8 mouse cellular contexts compared by ENCODE assay signal in the genomic region with DNA sequence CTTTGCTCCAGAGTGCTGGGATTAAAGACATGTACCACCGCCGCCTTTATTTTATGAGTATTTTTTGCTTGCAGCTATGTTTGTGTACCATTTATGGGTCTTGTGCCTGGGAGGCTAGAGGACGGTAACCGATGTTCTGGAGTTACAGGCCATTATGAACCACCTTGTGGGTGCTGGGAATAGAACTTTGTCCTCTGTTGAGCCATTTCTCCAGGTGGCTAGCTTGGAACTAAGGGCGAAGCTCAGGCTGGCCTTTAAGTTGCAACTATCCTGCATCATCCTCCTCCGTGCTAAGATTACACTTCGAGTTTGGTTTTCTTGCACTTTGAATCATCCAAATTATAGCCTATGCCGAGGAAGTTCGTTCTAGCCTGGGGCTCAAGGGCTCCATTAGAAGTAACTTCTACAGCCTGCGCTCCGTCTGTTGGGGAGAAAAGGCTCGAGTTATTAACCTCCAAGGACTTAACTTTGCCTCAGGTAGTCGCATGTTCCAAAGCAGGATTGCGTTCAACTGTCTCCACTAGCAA. TPM values are rescaled to one million over a fixed set of nuclear protein-coding genes. Genes with fewer than 3 reads are reported as not detected.
DNase-seq lines count a peak whose midpoint lies in the region; ATAC-seq and TF ChIP-seq lines count a peak whose summit lies in the region.

No protein-coding gene starts in this region.

- no peak for TF ChIP-seq POLR2A in testis, adult 2 months (IDR thresholded peaks at IDR 0.05; ENCODE audit: control insufficient read depth, low read depth, low read length)

- WGBS in liver, embryonic 11.5 days: 10% methylated on average over 14 of the region's 14 CpGs

- H3K4me3 ChIP-seq in testis, adult 2 months (ENCODE audit: control insufficient read depth, low read depth, low read length): peak overlapping the region; percentile 85
- H3K4me3 ChIP-seq in liver, embryonic 11.5 days (ENCODE audit: low read depth, low read length): peak overlapping the region; percentile 69

- H3K9me3 ChIP-seq in liver, embryonic 11.5 days (ENCODE audit: control insufficient read depth, low read length): no peaks in the 10 kb centered on the region

- H3K9ac ChIP-seq in liver, embryonic 11.5 days (ENCODE audit: low read depth, low read length): peak overlapping the region; percentile 64

- ATAC-seq in cerebellum, adult (ENCODE audit: insufficient number of reproducible peaks, low FRiP score, low TSS enrichment): peak; percentile 33; the same call in 1 of the 2 replicates
- ATAC-seq in liver, embryonic 11.5 days (replicated peaks; ENCODE audit: low FRiP score): 0 out of 2 replicates have a peak, but pooled peaks have one; percentile 15

- H3K4me2 ChIP-seq in liver, embryonic 11.5 days: peak overlapping the region; percentile 90

- no peaks in the 10 kb centered on the region for H3K4me1 ChIP-seq in testis, adult 2 months (ENCODE audit: control insufficient read depth, insufficient read depth, low read length)
- H3K4me1 ChIP-seq in liver, embryonic 11.5 days (replicated peaks; ENCODE audit: control insufficient read depth, insufficient read depth, low read length): no peaks in the 10 kb centered on the region

- no peaks in the 10 kb centered on the region for H3K27me3 ChIP-seq in testis, adult 2 months (ENCODE audit: control insufficient read depth, insufficient read depth, low read length)
- H3K27me3 ChIP-seq in liver, embryonic 11.5 days (replicated peaks; ENCODE audit: control insufficient read depth, insufficient read depth, low read length): no peaks in the 10 kb centered on the region

- H3K36me3 ChIP-seq in testis, adult 2 months (ENCODE audit: control insufficient read depth, insufficient read depth, low read length): no peaks in the 10 kb centered on the region
- no peaks in the 10 kb centered on the region for H3K36me3 ChIP-seq in liver, embryonic 11.5 days (ENCODE audit: control insufficient read depth, insufficient read depth, low read length)

- H3K27ac ChIP-seq in testis, adult 2 months (ENCODE audit: control insufficient read depth, insufficient read depth, low read depth, low read length): peak overlapping the region; percentile 33
- H3K27ac ChIP-seq in liver, embryonic 11.5 days (ENCODE audit: low read depth, low read length): no peak overlapping the region; the same call in 1 of the 2 replicates

- TF ChIP-seq CTCF in testis, adult 2 months (IDR thresholded peaks at IDR 0.05; ENCODE audit: control insufficient read depth, insufficient read depth, insufficient replicate concordance, low read depth, low read length): no peak

- DNase-seq in cerebellum, postnatal 10 days: no peak
- no peak for DNase-seq in testis, postnatal 10 days (ENCODE audit: low spot score)
- DNase-seq in liver, embryonic 11.5 days (ENCODE audit: low spot score): peak; percentile 35
- no peak for DNase-seq in right cerebral cortex, adult 18-20 months
- DNase-seq in right cerebral cortex, postnatal 4 days: no peak
- DNase-seq in layer of hippocampus, adult 18-20 months (ENCODE audit: low spot score in 2 of 2): no peak

RNA-seq across cellular contexts. Expression of gene Ttc27, which starts 0.4 kb away (rescaled TPM):
- polyA plus RNA-seq in testis, adult 2 months (2012; rRNA removed): 10.4 and 10.5 TPM in 2 replicates
- polyA plus RNA-seq in liver, embryonic 11.5 days (2014; fragmentation: Nextera tagmentation; extraction: Ambion mirVana): 37.6 and 40.4 TPM in 2 replicates
- total RNA-seq in layer of hippocampus, adult 18-20 months (2021): 10 to 100 TPM; 20.8 to 25.8 TPM
